Mouse (Mus musculus) lung, postnatal 14 days (tissue): ENCODE data around the gene Gm6812.
"Not testable (repeated sequence)": the region's sequence is repeated elsewhere in the genome, so short reads cannot be mapped to it uniquely, and the experiment has no call there.

Source experiments
- DNase-seq: peaks from one replicate; pipeline ENCODE4 v3.0.0; 2021

Gm6812 gene

DNA sequence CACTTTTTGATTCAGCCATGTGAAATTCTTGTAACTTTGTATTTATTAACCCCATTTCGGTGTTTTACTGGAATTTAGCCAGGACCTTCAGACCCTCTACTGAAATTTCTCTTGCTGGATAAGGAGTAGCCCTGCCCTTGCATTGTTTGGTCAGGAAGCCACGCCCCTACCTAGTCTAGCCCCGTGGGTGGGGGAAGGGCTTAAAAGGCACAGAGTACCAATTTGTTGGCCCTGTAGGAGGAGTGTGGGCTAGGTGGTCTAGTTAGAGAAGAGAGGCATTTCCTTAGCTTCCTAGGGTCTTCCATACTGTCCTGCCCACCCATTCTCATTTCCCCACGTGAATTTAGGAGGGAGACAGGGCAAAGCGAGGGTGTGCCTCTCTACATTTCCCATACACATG is at the start of gene Gm6812:
Gene Gm6812 (minus strand): TSS at position 101 of the 400 bp plus-strand sequence.
- DNase-seq: not testable (repeated sequence)

DNA sequence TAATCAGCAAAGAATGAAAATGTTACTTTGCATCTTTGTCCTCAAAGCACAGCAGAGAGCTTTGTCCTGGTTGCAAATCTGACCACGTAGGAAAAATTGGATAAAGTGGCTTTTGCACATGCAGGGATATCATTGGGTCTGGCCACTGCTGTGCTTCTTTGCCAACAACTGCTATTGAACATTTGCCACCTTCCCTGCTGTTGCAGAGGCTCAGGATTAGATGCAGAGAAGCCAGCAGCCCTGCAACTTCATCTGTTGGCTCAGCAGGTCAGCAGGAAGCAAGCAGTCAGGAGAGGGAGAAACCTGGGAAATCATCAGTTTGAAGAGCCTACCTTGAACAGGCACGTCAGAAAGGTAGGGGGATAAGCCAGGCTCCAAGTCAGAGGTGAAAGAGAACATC is 27.7 kb downstream of the Gm6812 start:
- no peak for DNase-seq
